In genomic region chr2:52567421-52567820, GRCm38 (mm10) we compare ENCODE assay signal across 20 mouse cellular contexts.
DNase-seq lines count a peak whose midpoint lies in the region; ATAC-seq and TF ChIP-seq lines count a peak whose summit lies in the region.
"Had no signal": no experiment of that assay in that cellular context is flagged by ENCODE, and none has a peak within 500 bp of the region (broad histone marks: within the 10 kb centered on the region; RNA-seq: fewer than 3 reads in every experiment).

No protein-coding gene starts in this region.

- peak; percentile 7; the same call in 1 of the 2 replicates for TF ChIP-seq CTCF in gastrocnemius, adult 2 months (IDR thresholded peaks at IDR 0.05)
- TF ChIP-seq CTCF in stomach, postnatal 0 days (IDR thresholded peaks at IDR 0.05; ENCODE audit: low read depth): peak; percentile 14; the same call in 1 of the 2 replicates

- intact Hi-C loops in gastrocnemius, adult 2 months (cut with DNase I): no loop called here
- intact Hi-C loops in gastrocnemius, postnatal 36 days (cut with DNase I): no loop called here
- intact Hi-C loops in heart, postnatal 14 days (cut with DNase I): no loop called here

- TF ChIP-seq POLR2A in limb, embryonic 14.5 days (IDR thresholded peaks at IDR 0.05; ENCODE audit: borderline replicate concordance, extremely low read depth, insufficient read depth, insufficient read length): no peak

- no peak overlapping the region for H3K4me2 ChIP-seq in limb, embryonic 14.5 days (replicated peaks; ENCODE audit: low read depth, low read length, severe bottlenecking)
- H3K4me2 ChIP-seq in stomach, postnatal 0 days (replicated peaks; ENCODE audit: low read depth): no peak overlapping the region
- H3K4me2 ChIP-seq: embryonic facial prominence, embryonic 12.5 days; heart, embryonic 15.5 days; hindbrain, embryonic 12.5 days had no signal

- H3K36me3 ChIP-seq in limb, embryonic 14.5 days (ENCODE audit: control insufficient read depth, insufficient read depth, low read length): no peaks in the 10 kb centered on the region
- H3K36me3 ChIP-seq in limb, embryonic 10.5 days: no peaks in the 10 kb centered on the region
- no peaks in the 10 kb centered on the region for H3K36me3 ChIP-seq in stomach, postnatal 0 days (ENCODE audit: control insufficient read depth, insufficient read depth, low read length)
- H3K36me3 ChIP-seq: embryonic facial prominence, embryonic 12.5 days; heart, embryonic 15.5 days; hindbrain, embryonic 12.5 days had no signal

- DNase-seq in gastrocnemius, adult 2 months: no peak
- DNase-seq in gastrocnemius, postnatal 36 days: no peak
- DNase-seq in limb, embryonic 14.5 days (ENCODE audit: low spot score): peak; percentile 12
- no peak for DNase-seq in limb, embryonic 10.5 days (ENCODE audit: low spot score)
- DNase-seq in heart, postnatal 14 days: peak; percentile 23 to 47
- no peak for DNase-seq in stomach, postnatal 0 days (ENCODE audit: low spot score)
- no peak for DNase-seq in cerebellum, postnatal 25 days
- DNase-seq in kidney, postnatal 25 days: no peak
- DNase-seq: adrenal gland, postnatal 10 days; cerebellum, adult 11 months; cerebellum, adult 8-10 months; cerebellum, postnatal 14 days; forebrain, postnatal 0 days; kidney, adult 8-10 months had no signal

- H3K4me3 ChIP-seq in gastrocnemius, adult 2 months: no peak overlapping the region
- no peak overlapping the region for H3K4me3 ChIP-seq in limb, embryonic 14.5 days (replicated peaks; ENCODE audit: low read length)
- H3K4me3 ChIP-seq in limb, embryonic 10.5 days: no peak overlapping the region
- no peak overlapping the region for H3K4me3 ChIP-seq in stomach, postnatal 0 days (ENCODE audit: low read depth, low read length)
- H3K4me3 ChIP-seq: embryonic facial prominence, embryonic 12.5 days; heart, embryonic 15.5 days; hindbrain, embryonic 12.5 days had no signal

- WGBS in limb, embryonic 14.5 days: 68% methylated on average over 3 of the region's 3 CpGs
- WGBS in limb, embryonic 10.5 days: 92% methylated on average over 3 of the region's 3 CpGs
- WGBS in stomach, postnatal 0 days: 67% methylated on average over 3 of the region's 3 CpGs

- H3K9ac ChIP-seq in limb, embryonic 14.5 days (ENCODE audit: low read depth, low read length, severe bottlenecking): no peak overlapping the region
- no peak overlapping the region for H3K9ac ChIP-seq in stomach, postnatal 0 days (ENCODE audit: low read length)
- H3K9ac ChIP-seq: embryonic facial prominence, embryonic 12.5 days; forebrain, postnatal 0 days; heart, embryonic 15.5 days; hindbrain, embryonic 12.5 days had no signal

- no peaks in the 10 kb centered on the region for H3K27me3 ChIP-seq in limb, embryonic 14.5 days (ENCODE audit: control insufficient read depth, insufficient read depth, low read length)
- H3K27me3 ChIP-seq in limb, embryonic 10.5 days (ENCODE audit: low read depth, poor library complexity, severe bottlenecking): no peaks in the 10 kb centered on the region
- no peaks in the 10 kb centered on the region for H3K27me3 ChIP-seq in stomach, postnatal 0 days (ENCODE audit: control insufficient read depth, insufficient read depth, low read length)
- H3K27me3 ChIP-seq: embryonic facial prominence, embryonic 12.5 days; heart, embryonic 15.5 days; hindbrain, embryonic 12.5 days had no signal

- no peaks in the 10 kb centered on the region for H3K4me1 ChIP-seq in limb, embryonic 14.5 days (ENCODE audit: control insufficient read depth, insufficient read depth, low read length)
- H3K4me1 ChIP-seq in limb, embryonic 10.5 days: no peaks in the 10 kb centered on the region; the same call in 1 of the 2 replicates
- H3K4me1 ChIP-seq in stomach, postnatal 0 days (replicated peaks; ENCODE audit: control insufficient read depth, insufficient read depth): no peaks in the 10 kb centered on the region
- H3K4me1 ChIP-seq: embryonic facial prominence, embryonic 12.5 days; hindbrain, embryonic 12.5 days had no signal

- 0 out of 2 replicates have a peak overlapping the region, but pooled peaks have one; percentile 0 for H3K27ac ChIP-seq in gastrocnemius, adult 2 months
- no peak overlapping the region for H3K27ac ChIP-seq in limb, embryonic 14.5 days (replicated peaks; ENCODE audit: low read depth, low read length)
- H3K27ac ChIP-seq in limb, embryonic 10.5 days: no peak overlapping the region
- no peak overlapping the region for H3K27ac ChIP-seq in stomach, postnatal 0 days (replicated peaks)
- H3K27ac ChIP-seq: embryonic facial prominence, embryonic 12.5 days; heart, embryonic 15.5 days; hindbrain, embryonic 12.5 days had no signal

- no peak for ATAC-seq in limb, embryonic 14.5 days (ENCODE audit: low FRiP score, low read depth)
- no peak for ATAC-seq in stomach, postnatal 0 days (ENCODE audit: low FRiP score, low TSS enrichment)
- ATAC-seq: forebrain, postnatal 0 days; hindbrain, embryonic 16.5 days; inflammation-experienced regulatory T-cells, adult 6 months; intestine, postnatal 0 days had no signal

- no peak for TF ChIP-seq EP300 in stomach, postnatal 0 days (optimal IDR thresholded peaks at IDR 0.05)

- no peaks in the 10 kb centered on the region for H3K9me3 ChIP-seq in limb, embryonic 14.5 days (ENCODE audit: control insufficient read depth, low read length)
- no peaks in the 10 kb centered on the region for H3K9me3 ChIP-seq in limb, embryonic 10.5 days (replicated peaks)
- H3K9me3 ChIP-seq in stomach, postnatal 0 days (ENCODE audit: control insufficient read depth, low read length): no peaks in the 10 kb centered on the region
- H3K9me3 ChIP-seq: embryonic facial prominence, embryonic 12.5 days; heart, embryonic 15.5 days; hindbrain, embryonic 12.5 days had no signal

Comparison
In these comparisons a context has a peak if more than half of its experiments do, and no peak if none do; other contexts are left out.
1. DNase-seq: peak in limb, embryonic 14.5 days (single experiment) and heart, postnatal 14 days (2 of 2); none in gastrocnemius, adult 2 months (single experiment), gastrocnemius, postnatal 36 days (0 of 2), limb, embryonic 10.5 days (single experiment), stomach, postnatal 0 days (single experiment), cerebellum, postnatal 25 days (0 of 2) and kidney, postnatal 25 days (0 of 2).